Comparison of ENCODE assay signal across 8 mouse cellular contexts in genomic region chr16:4078302-4078701, GRCm38 (mm10). TPM values are rescaled to one million over a fixed set of nuclear protein-coding genes. Genes with fewer than 3 reads are reported as not detected.
DNase-seq lines count a peak whose midpoint lies in the region; ATAC-seq and TF ChIP-seq lines count a peak whose summit lies in the region.
"Not testable (repeated sequence)": the region's sequence is repeated elsewhere in the genome, so short reads cannot be mapped to it uniquely, and the experiment has no call there.

No protein-coding gene starts in this region.

- H3K4me2 ChIP-seq in embryonic facial prominence, embryonic 12.5 days (replicated peaks), result peak overlapping the region; percentile 55
- peak overlapping the region; percentile 78 for H3K4me2 ChIP-seq in hindbrain, embryonic 14.5 days (replicated peaks)
- peak overlapping the region; percentile 70 for H3K4me2 ChIP-seq in kidney, postnatal 0 days (ENCODE audit: low read length)
- H3K4me2 ChIP-seq in liver, embryonic 14.5 days (ENCODE audit: low read depth), result peak overlapping the region; percentile 81
- H3K4me2 ChIP-seq in midbrain, embryonic 14.5 days (ENCODE audit: low read length), result peak overlapping the region; percentile 69
- H3K4me2 ChIP-seq in stomach, embryonic 16.5 days (ENCODE audit: low read depth, low read length), result peak overlapping the region; percentile 65

- not testable (repeated sequence) for H3K27ac ChIP-seq in embryonic facial prominence, embryonic 12.5 days; liver, embryonic 14.5 days; midbrain, embryonic 14.5 days (replicated peaks; ENCODE audit: low read depth, low read length); stomach, embryonic 16.5 days (ENCODE audit: low read length)
- peak overlapping the region; percentile 90 for H3K27ac ChIP-seq in hindbrain, embryonic 14.5 days
- peak overlapping the region; percentile 8; the same call in 1 of the 2 replicates for H3K27ac ChIP-seq in kidney, postnatal 0 days

- not testable (repeated sequence) for ATAC-seq in embryonic facial prominence, embryonic 12.5 days (ENCODE audit: insufficient number of reproducible peaks, insufficient read depth, low FRiP score, low TSS enrichment); hindbrain, embryonic 14.5 days (ENCODE audit: low FRiP score); kidney, postnatal 0 days (replicated peaks; ENCODE audit: low FRiP score, low read depth); liver, embryonic 14.5 days (ENCODE audit: insufficient read depth); midbrain, embryonic 14.5 days (ENCODE audit: low FRiP score, low TSS enrichment); stomach, embryonic 16.5 days (ENCODE audit: insufficient read depth, low FRiP score)

- WGBS in embryonic facial prominence, embryonic 12.5 days, result 75% methylated on average over 10 of the region's 10 CpGs
- 68% methylated on average over 10 of the region's 10 CpGs for WGBS in hindbrain, embryonic 14.5 days
- 66% methylated on average over 9 of the region's 10 CpGs for WGBS in kidney, postnatal 0 days
- 66% methylated on average over 10 of the region's 10 CpGs for WGBS in liver, embryonic 14.5 days (ENCODE audit: insufficient replicate concordance)
- WGBS in midbrain, embryonic 14.5 days, result 67% methylated on average over 10 of the region's 10 CpGs
- 59% methylated on average over 10 of the region's 10 CpGs for WGBS in stomach, embryonic 16.5 days

- H3K4me3 ChIP-seq in embryonic facial prominence, embryonic 12.5 days, result peak overlapping the region; percentile 82
- peak overlapping the region; percentile 90 for H3K4me3 ChIP-seq in hindbrain, embryonic 14.5 days (replicated peaks; ENCODE audit: low read length)
- peak overlapping the region; percentile 92; the same call in 1 of the 2 replicates for H3K4me3 ChIP-seq in kidney, postnatal 0 days (replicated peaks; ENCODE audit: low read depth, low read length)
- H3K4me3 ChIP-seq in liver, embryonic 14.5 days (ENCODE audit: insufficient read depth in 1 of 2, low read depth in 2 of 2, low read length in 2 of 2), result peak overlapping the region in 1 of 2 experiments; percentile 68; a peak in 2 of 4 replicates
- peak overlapping the region; percentile 81 for H3K4me3 ChIP-seq in midbrain, embryonic 14.5 days (replicated peaks; ENCODE audit: low read depth, low read length)
- peak overlapping the region; percentile 86 for H3K4me3 ChIP-seq in stomach, embryonic 16.5 days (replicated peaks; ENCODE audit: low read length)

- H3K4me1 ChIP-seq in embryonic facial prominence, embryonic 12.5 days, result peaks cover 13% of the 10 kb centered on the region; the same call in 1 of the 2 replicates
- not testable (repeated sequence) for H3K4me1 ChIP-seq in hindbrain, embryonic 14.5 days (replicated peaks; ENCODE audit: control insufficient read depth, insufficient read depth, low read length); kidney, postnatal 0 days (replicated peaks; ENCODE audit: insufficient read depth, low read length); midbrain, embryonic 14.5 days (ENCODE audit: control insufficient read depth, insufficient read depth, low read length)
- H3K4me1 ChIP-seq in liver, embryonic 14.5 days (replicated peaks; ENCODE audit: control insufficient read depth in 2 of 2, insufficient read depth in 2 of 2, low read length in 1 of 2), result peaks cover 22 to 26% of the 10 kb centered on the region in 2 experiments
- H3K4me1 ChIP-seq in stomach, embryonic 16.5 days (ENCODE audit: control insufficient read depth, insufficient read depth, low read length), result peaks cover 12% of the 10 kb centered on the region

- H3K27me3 ChIP-seq in embryonic facial prominence, embryonic 12.5 days; hindbrain, embryonic 14.5 days (ENCODE audit: control insufficient read depth, insufficient read depth, low read length); kidney, postnatal 0 days (ENCODE audit: insufficient read depth, low read length); liver, embryonic 14.5 days (ENCODE audit: control insufficient read depth, insufficient read depth, low read length); midbrain, embryonic 14.5 days (ENCODE audit: control insufficient read depth, insufficient read depth, low read length); stomach, embryonic 16.5 days (ENCODE audit: control insufficient read depth, insufficient read depth, low read length): not testable (repeated sequence)

- not testable (repeated sequence) for H3K36me3 ChIP-seq in embryonic facial prominence, embryonic 12.5 days; kidney, postnatal 0 days (ENCODE audit: insufficient read depth, low read length); liver, embryonic 14.5 days (replicated peaks; ENCODE audit: control insufficient read depth, insufficient read depth, low read depth); stomach, embryonic 16.5 days (ENCODE audit: control insufficient read depth, insufficient read depth, low read length)
- peaks cover 10% of the 10 kb centered on the region for H3K36me3 ChIP-seq in hindbrain, embryonic 14.5 days (replicated peaks; ENCODE audit: control insufficient read depth, insufficient read depth)
- H3K36me3 ChIP-seq in midbrain, embryonic 14.5 days (ENCODE audit: control insufficient read depth, insufficient read depth, low read length), result peaks cover 14% of the 10 kb centered on the region

- not testable (repeated sequence) for H3K9me3 ChIP-seq in embryonic facial prominence, embryonic 12.5 days; hindbrain, embryonic 14.5 days (ENCODE audit: control insufficient read depth, low read length); kidney, postnatal 0 days (replicated peaks; ENCODE audit: low read length); liver, embryonic 14.5 days (ENCODE audit: control insufficient read depth, low read length); midbrain, embryonic 14.5 days (ENCODE audit: control insufficient read depth, low read length); stomach, embryonic 16.5 days (replicated peaks; ENCODE audit: control insufficient read depth, low read length)

- DNase-seq in CD4-positive, CD25-positive, alpha-beta regulatory T cell, adult 2 months (ENCODE audit: low read depth, low spot score), result peak; percentile 5
- peak; percentile 70 for DNase-seq in heart, adult 11 months
- not testable (repeated sequence) for DNase-seq in hindbrain, embryonic 14.5 days (ENCODE audit: low spot score); kidney, postnatal 0 days (ENCODE audit: low spot score); liver, embryonic 14.5 days (ENCODE audit: low read depth in 3 of 3, low spot score in 3 of 3); midbrain, embryonic 14.5 days

- not testable (repeated sequence) for TF ChIP-seq CTCF in kidney, postnatal 0 days (IDR thresholded peaks at IDR 0.05; ENCODE audit: low read depth); liver, embryonic 14.5 days (IDR thresholded peaks at IDR 0.05; ENCODE audit: low read depth)

- not testable (repeated sequence) for TF ChIP-seq EP300 in liver, embryonic 14.5 days (IDR thresholded peaks at IDR 0.05; ENCODE audit: low read depth)

- not testable (repeated sequence) for H3K9ac ChIP-seq in embryonic facial prominence, embryonic 12.5 days; kidney, postnatal 0 days (ENCODE audit: low read depth, low read length); midbrain, embryonic 14.5 days (replicated peaks; ENCODE audit: low read length); stomach, embryonic 16.5 days (ENCODE audit: low read length)
- 0 out of 2 replicates have a peak overlapping the region, but pooled peaks have one; percentile 84 for H3K9ac ChIP-seq in hindbrain, embryonic 14.5 days
- peak overlapping the region; percentile 84 for H3K9ac ChIP-seq in liver, embryonic 14.5 days (replicated peaks)

RNA-seq across cellular contexts. Expression of gene Trap1, which starts 0.7 kb away (rescaled TPM):
- 77.9 and 83.8 TPM in 2 replicates for polyA plus RNA-seq in embryonic facial prominence, embryonic 12.5 days (2016; fragmentation: Nextera tagmentation; extraction: Ambion mirVana)
- 47.9 and 54.4 TPM in 2 replicates for polyA plus RNA-seq in hindbrain, embryonic 14.5 days (2014; fragmentation: Nextera tagmentation; extraction: Ambion mirVana)
- 89.9 and 94.6 TPM in 2 replicates for polyA plus RNA-seq in kidney, postnatal 0 days (2015; fragmentation: Nextera tagmentation; extraction: Ambion mirVana)
- polyA plus RNA-seq in liver, embryonic 14.5 days (2012; rRNA removed), result 55.3 and 65.9 TPM in 2 replicates
- polyA plus RNA-seq in liver, embryonic 14.5 days (2014; fragmentation: Nextera tagmentation; extraction: Ambion mirVana), result 78.5 and 87.4 TPM in 2 replicates
- 47.0 and 49.2 TPM in 2 replicates for polyA plus RNA-seq in midbrain, embryonic 14.5 days (2014; fragmentation: Nextera tagmentation; extraction: Ambion mirVana)
- polyA plus RNA-seq in stomach, embryonic 16.5 days (2015; fragmentation: Nextera tagmentation; extraction: Ambion mirVana), result 92.2 and 101 TPM in 2 replicates

RNA-seq across cellular contexts. Expression of gene Dnase1, which starts 41.6 kb away (rescaled TPM):
- 6.1 and 6.9 TPM in 2 replicates for polyA plus RNA-seq in embryonic facial prominence, embryonic 12.5 days (2016; fragmentation: Nextera tagmentation; extraction: Ambion mirVana)
- 6.3 and 6.8 TPM in 2 replicates for polyA plus RNA-seq in hindbrain, embryonic 14.5 days (2014; fragmentation: Nextera tagmentation; extraction: Ambion mirVana)
- polyA plus RNA-seq in kidney, postnatal 0 days (2015; fragmentation: Nextera tagmentation; extraction: Ambion mirVana), result 6.8 and 7.8 TPM in 2 replicates
- polyA plus RNA-seq in liver, embryonic 14.5 days (2012; rRNA removed), result not detected in 2 replicates
- polyA plus RNA-seq in liver, embryonic 14.5 days (2014; fragmentation: Nextera tagmentation; extraction: Ambion mirVana), result 0.76 and 0.86 TPM in 2 replicates
- 5.9 and 7.0 TPM in 2 replicates for polyA plus RNA-seq in midbrain, embryonic 14.5 days (2014; fragmentation: Nextera tagmentation; extraction: Ambion mirVana)
- polyA plus RNA-seq in stomach, embryonic 16.5 days (2015; fragmentation: Nextera tagmentation; extraction: Ambion mirVana), result 4.2 and 4.6 TPM in 2 replicates
